Mouse (Mus musculus): Measurements from ENCODE around the gene Majin. TPM values are rescaled to one million over a fixed set of nuclear protein-coding genes. Genes with fewer than 3 reads are reported as not detected.

Majin gene
- polyA plus RNA-seq, 1 experiment = not detected

DNA sequence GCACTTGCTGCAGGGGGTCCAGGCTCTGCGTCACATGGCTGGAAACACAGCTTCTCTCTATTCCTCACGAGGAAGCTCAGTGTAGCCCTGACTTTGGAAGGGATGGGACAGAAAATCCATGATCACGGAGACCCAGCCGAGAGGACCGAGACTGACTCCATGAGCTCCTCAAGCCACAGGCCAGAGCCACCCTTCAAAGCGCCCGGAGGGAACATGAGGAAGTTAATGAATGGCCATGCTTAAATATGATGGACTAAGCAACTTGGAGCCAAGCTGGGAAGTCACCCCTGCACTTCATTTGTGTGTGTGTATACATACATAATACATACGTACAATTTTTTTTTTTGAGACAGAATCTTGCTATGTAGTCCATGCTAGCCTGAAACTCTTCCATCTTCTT, 87.0 kb downstream of the Majin start:
- Histone ChIP-seq H3K9ac (ENCODE audit: low read depth, poor library complexity, severe bottlenecking) (peak overlapping the region; percentile 21), H3K4me1 (ENCODE audit: control insufficient read depth, insufficient read depth, low read length) (peaks cover 14% of the 10 kb centered on the region), H3K4me3 (ENCODE audit: low read depth, low read length) (no peak overlapping the region), H3K36me3 (ENCODE audit: control insufficient read depth, insufficient read depth, low read length, poor library complexity, severe bottlenecking) (no peaks in the 10 kb centered on the region), H3K9me3 (replicated peaks; ENCODE audit: control insufficient read depth, insufficient read depth, low read length, poor library complexity, severe bottlenecking) (no peaks in the 10 kb centered on the region), H3K27ac (ENCODE audit: insufficient read depth, low read length) (peak overlapping the region; percentile 94), H3K27me3 (ENCODE audit: control insufficient read depth, insufficient read depth, low read length, poor library complexity, severe bottlenecking) (no peaks in the 10 kb centered on the region)
- TF ChIP-seq EP300 (IDR thresholded peaks at IDR 0.05; ENCODE audit: insufficient read depth, low read depth, low read length) (no peak), POLR2A (IDR thresholded peaks at IDR 0.05; ENCODE audit: insufficient read depth, low read length) (no peak), CTCF (IDR thresholded peaks at IDR 0.05; ENCODE audit: low read depth, low read length) (no peak)

DNA sequence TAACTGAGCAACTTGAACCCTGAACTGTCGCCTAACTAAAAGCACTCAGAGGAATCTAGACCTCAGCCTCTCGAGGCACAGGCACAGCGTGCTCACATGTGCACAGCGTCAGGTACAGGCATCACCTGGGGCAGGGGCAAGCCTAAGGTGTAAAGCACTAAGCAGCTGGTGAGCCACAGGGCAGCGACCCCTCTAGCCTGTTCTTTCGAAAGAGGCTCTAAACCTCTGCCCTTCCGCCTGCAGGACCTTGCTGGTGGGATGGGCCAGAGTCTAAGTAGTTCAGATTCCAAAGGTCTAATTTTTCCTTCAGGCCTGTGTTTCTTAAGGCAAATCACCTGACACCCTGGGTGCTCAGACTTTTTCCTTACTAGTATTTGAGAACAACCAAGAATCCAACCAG, 87.9 kb downstream of the Majin start:
- no peaks in the 10 kb centered on the region for H3K36me3 ChIP-seq (ENCODE audit: control insufficient read depth, insufficient read depth, low read length, poor library complexity, severe bottlenecking)
- no peaks in the 10 kb centered on the region for H3K27me3 ChIP-seq (ENCODE audit: control insufficient read depth, insufficient read depth, low read length, poor library complexity, severe bottlenecking)
- no peaks in the 10 kb centered on the region for H3K9me3 ChIP-seq (replicated peaks; ENCODE audit: control insufficient read depth, insufficient read depth, low read length, poor library complexity, severe bottlenecking)
- H3K4me1 ChIP-seq (ENCODE audit: control insufficient read depth, insufficient read depth, low read length) = peaks cover 14% of the 10 kb centered on the region
- no peak overlapping the region for H3K4me3 ChIP-seq (ENCODE audit: low read depth, low read length)
- H3K9ac ChIP-seq (ENCODE audit: low read depth, poor library complexity, severe bottlenecking) = 0 out of 2 replicates have a peak overlapping the region, but pooled peaks have one; percentile 0
- H3K27ac ChIP-seq (ENCODE audit: insufficient read depth, low read length) = peak overlapping the region; percentile 30
- TF ChIP-seq EP300 (IDR thresholded peaks at IDR 0.05; ENCODE audit: insufficient read depth, low read depth, low read length) (peak; percentile 30; the same call in 1 of the 2 replicates), CTCF (IDR thresholded peaks at IDR 0.05; ENCODE audit: low read depth, low read length) (no peak), POLR2A (IDR thresholded peaks at IDR 0.05; ENCODE audit: insufficient read depth, low read length) (no peak)

- Histone ChIP-seq H3K4me1 (ENCODE audit: control insufficient read depth, insufficient read depth, low read length) (peaks cover 14% of the 10 kb centered on the region), H3K9ac (ENCODE audit: low read depth, poor library complexity, severe bottlenecking) (0 out of 2 replicates have a peak overlapping the region, but pooled peaks have one; percentile 0), H3K36me3 (ENCODE audit: control insufficient read depth, insufficient read depth, low read length, poor library complexity, severe bottlenecking) (no peaks in the 10 kb centered on the region), H3K9me3 (replicated peaks; ENCODE audit: control insufficient read depth, insufficient read depth, low read length, poor library complexity, severe bottlenecking) (no peaks in the 10 kb centered on the region), H3K27me3 (ENCODE audit: control insufficient read depth, insufficient read depth, low read length, poor library complexity, severe bottlenecking) (no peaks in the 10 kb centered on the region), H3K4me3 (ENCODE audit: low read depth, low read length) (no peak overlapping the region), H3K27ac (ENCODE audit: insufficient read depth, low read length) (peak overlapping the region; percentile 33; the same call in 1 of the 2 replicates)
- TF ChIP-seq CTCF (IDR thresholded peaks at IDR 0.05; ENCODE audit: low read depth, low read length) (no peak), EP300 (IDR thresholded peaks at IDR 0.05; ENCODE audit: insufficient read depth, low read depth, low read length) (no peak), POLR2A (IDR thresholded peaks at IDR 0.05; ENCODE audit: insufficient read depth, low read length) (no peak)
These were observed 88.5 kb downstream of the Majin start for GRCm38 (mm10) chr19:6272738-6273137.

GRCm38 (mm10) chr19:6273592-6273991, 89.4 kb downstream of the Majin start:
- Histone ChIP-seq H3K4me1 (ENCODE audit: control insufficient read depth, insufficient read depth, low read length) (peaks cover 14% of the 10 kb centered on the region), H3K27me3 (ENCODE audit: control insufficient read depth, insufficient read depth, low read length, poor library complexity, severe bottlenecking) (no peaks in the 10 kb centered on the region), H3K9ac (ENCODE audit: low read depth, poor library complexity, severe bottlenecking) (no peak overlapping the region), H3K36me3 (ENCODE audit: control insufficient read depth, insufficient read depth, low read length, poor library complexity, severe bottlenecking) (no peaks in the 10 kb centered on the region), H3K4me3 (ENCODE audit: low read depth, low read length) (no peak overlapping the region), H3K27ac (ENCODE audit: insufficient read depth, low read length) (no peak overlapping the region), H3K9me3 (replicated peaks; ENCODE audit: control insufficient read depth, insufficient read depth, low read length, poor library complexity, severe bottlenecking) (no peaks in the 10 kb centered on the region)
- TF ChIP-seq CTCF (IDR thresholded peaks at IDR 0.05; ENCODE audit: low read depth, low read length) (no peak), POLR2A (IDR thresholded peaks at IDR 0.05; ENCODE audit: insufficient read depth, low read length) (no peak), EP300 (IDR thresholded peaks at IDR 0.05; ENCODE audit: insufficient read depth, low read depth, low read length) (no peak)

Other genes starting within 250 kb of the Majin start
- 95.9 and 97.3 TPM in 2 replicates for gene Pola2, start 220.2 kb upstream of the Majin start, polyA plus RNA-seq (2011; ENCODE audit: insufficient read depth, insufficient read length, low read depth, missing spikeins)
- gene Slc22a20, start 198.2 kb upstream of the Majin start, polyA plus RNA-seq (2011; ENCODE audit: insufficient read depth, insufficient read length, low read depth, missing spikeins) = not detected in 2 replicates
- 21.8 and 25.2 TPM in 2 replicates for gene Capn1, start 168.5 kb upstream of the Majin start, polyA plus RNA-seq (2011; ENCODE audit: insufficient read depth, insufficient read length, low read depth, missing spikeins)
- gene Syvn1, start 137.8 kb upstream of the Majin start, polyA plus RNA-seq (2011; ENCODE audit: insufficient read depth, insufficient read length, low read depth, missing spikeins) = 16.4 and 18.6 TPM in 2 replicates
- gene Mrpl49, start 126.6 kb upstream of the Majin start, polyA plus RNA-seq (2011; ENCODE audit: insufficient read depth, insufficient read length, low read depth, missing spikeins) = 44.9 and 65.1 TPM in 2 replicates
- gene Fau, start 126.5 kb upstream of the Majin start, polyA plus RNA-seq (2011; ENCODE audit: insufficient read depth, insufficient read length, low read depth, missing spikeins) = 1,239 and 1,271 TPM in 2 replicates
- 6.5 and 8.9 TPM in 2 replicates for gene Znhit2, start 123.2 kb upstream of the Majin start, polyA plus RNA-seq (2011; ENCODE audit: insufficient read depth, insufficient read length, low read depth, missing spikeins)
- 19.1 and 25.8 TPM in 2 replicates for gene Tm7sf2, start 116.0 kb upstream of the Majin start, polyA plus RNA-seq (2011; ENCODE audit: insufficient read depth, insufficient read length, low read depth, missing spikeins)
- gene Vps51, start 107.2 kb upstream of the Majin start, polyA plus RNA-seq (2011; ENCODE audit: insufficient read depth, insufficient read length, low read depth, missing spikeins) = 46.6 and 47.4 TPM in 2 replicates
- not detected in 2 replicates for gene Tmem262, start 104.4 kb upstream of the Majin start, polyA plus RNA-seq (2011; ENCODE audit: insufficient read depth, insufficient read length, low read depth, missing spikeins)
- gene Gm28374, start 102.1 kb upstream of the Majin start, polyA plus RNA-seq (2011; ENCODE audit: insufficient read depth, insufficient read length, low read depth, missing spikeins) = not detected in 2 replicates
- 34.2 and 49.7 TPM in 2 replicates for gene Zfpl1, start 99.4 kb upstream of the Majin start, polyA plus RNA-seq (2011; ENCODE audit: insufficient read depth, insufficient read length, low read depth, missing spikeins)
- 47.7 and 50.5 TPM in 2 replicates for gene Cdca5, start 99.4 kb upstream of the Majin start, polyA plus RNA-seq (2011; ENCODE audit: insufficient read depth, insufficient read length, low read depth, missing spikeins)
- gene AC131692.1, start 90.0 kb upstream of the Majin start, polyA plus RNA-seq (2011; ENCODE audit: insufficient read depth, insufficient read length, low read depth, missing spikeins) = 5.9 and 6.3 TPM in 2 replicates
- gene Naaladl1, start 78.6 kb upstream of the Majin start, polyA plus RNA-seq (2011; ENCODE audit: insufficient read depth, insufficient read length, low read depth, missing spikeins) = 2.9 and 3.5 TPM in 2 replicates
- 13.5 and 17.6 TPM in 2 replicates for gene Sac3d1, start 65.7 kb upstream of the Majin start, polyA plus RNA-seq (2011; ENCODE audit: insufficient read depth, insufficient read length, low read depth, missing spikeins)
- gene Snx15, start 56.1 kb upstream of the Majin start, polyA plus RNA-seq (2011; ENCODE audit: insufficient read depth, insufficient read length, low read depth, missing spikeins) = 8.6 and 10.0 TPM in 2 replicates
- not detected in 2 replicates for gene Batf2, start 43.4 kb upstream of the Majin start, polyA plus RNA-seq (2011; ENCODE audit: insufficient read depth, insufficient read length, low read depth, missing spikeins)
- gene Arl2, start 42.8 kb upstream of the Majin start, polyA plus RNA-seq (2011; ENCODE audit: insufficient read depth, insufficient read length, low read depth, missing spikeins) = 38.7 and 40.4 TPM in 2 replicates
- gene Gpha2, start 42.0 kb downstream of the Majin start, polyA plus RNA-seq (2011; ENCODE audit: insufficient read depth, insufficient read length, low read depth, missing spikeins) = 1.0 TPM in 1 of 2 replicates, not detected in the other
- 12.2 and 17.1 TPM in 2 replicates for gene Ppp2r5b, start 51.5 kb downstream of the Majin start, polyA plus RNA-seq (2011; ENCODE audit: insufficient read depth, insufficient read length, low read depth, missing spikeins)
- 10.9 and 11.1 TPM in 2 replicates for gene Atg2a, start 57.3 kb downstream of the Majin start, polyA plus RNA-seq (2011; ENCODE audit: insufficient read depth, insufficient read length, low read depth, missing spikeins)
- gene Ehd1, start 92.3 kb downstream of the Majin start, polyA plus RNA-seq (2011; ENCODE audit: insufficient read depth, insufficient read length, low read depth, missing spikeins) = 81.0 and 81.6 TPM in 2 replicates
- gene Cdc42bpg, start 122.1 kb downstream of the Majin start, polyA plus RNA-seq (2011; ENCODE audit: insufficient read depth, insufficient read length, low read depth, missing spikeins) = 57.7 and 60.5 TPM in 2 replicates
- 34.8 and 40.5 TPM in 2 replicates for gene Men1, start 150.6 kb downstream of the Majin start, polyA plus RNA-seq (2011; ENCODE audit: insufficient read depth, insufficient read length, low read depth, missing spikeins)
- gene Map4k2, start 156.7 kb downstream of the Majin start, polyA plus RNA-seq (2011; ENCODE audit: insufficient read depth, insufficient read length, low read depth, missing spikeins) = 10.7 and 16.9 TPM in 2 replicates
- 333 and 355 TPM in 2 replicates for gene Sf1, start 179.3 kb downstream of the Majin start, polyA plus RNA-seq (2011; ENCODE audit: insufficient read depth, insufficient read length, low read depth, missing spikeins)
- gene Pygm, start 200.0 kb downstream of the Majin start, polyA plus RNA-seq (2011; ENCODE audit: insufficient read depth, insufficient read length, low read depth, missing spikeins) = 4.1 and 4.6 TPM in 2 replicates
- gene Rasgrp2, start 215.0 kb downstream of the Majin start, polyA plus RNA-seq (2011; ENCODE audit: insufficient read depth, insufficient read length, low read depth, missing spikeins) = 37.9 and 48.6 TPM in 2 replicates
- gene Nrxn2, start 234.3 kb downstream of the Majin start, polyA plus RNA-seq (2011; ENCODE audit: insufficient read depth, insufficient read length, low read depth, missing spikeins) = 5.6 and 7.0 TPM in 2 replicates